Mouse (Mus musculus) kidney, adult 2 months (tissue): ENCODE results near the gene Nuak2.

Experiments
- CTCF ChIP-seq: fragments of 200-500 bp; conservative IDR thresholded peaks from 2 replicates; pipeline ENCODE4 v1.5.1; 2011; ENCODE audit warnings: low read depth, mild to moderate bottlenecking, control low read depth, low read length, moderate library complexity, mixed read lengths; ENCODE audit not compliant: insufficient read depth, insufficient read length
- POLR2A ChIP-seq: fragments of 200-500 bp; IDR thresholded peaks from one replicate; pipeline ENCODE4 v1.6.1; 2011; ENCODE audit warnings: low read depth, low read length, control low read depth

DNA sequence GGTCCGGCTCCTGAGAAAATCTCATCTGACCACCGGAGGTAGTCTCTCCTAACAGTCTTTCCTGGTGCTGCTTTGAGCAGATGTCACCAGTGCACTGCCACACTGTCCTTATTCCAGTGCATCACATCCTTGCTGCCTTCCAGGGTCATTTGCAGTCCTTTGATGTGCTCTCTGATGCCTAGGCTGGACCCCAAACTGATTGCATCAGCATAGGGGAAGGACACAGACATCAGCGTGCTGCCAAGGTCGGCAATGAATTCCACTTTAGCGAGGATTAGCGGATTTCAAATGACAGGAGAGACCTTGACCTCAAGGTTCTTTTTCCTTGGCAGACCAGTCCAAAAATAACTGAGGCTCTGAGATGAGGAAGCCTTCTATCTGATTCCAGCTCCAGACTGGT is 38.8 kb upstream of the Nuak2 start:
- TF ChIP-seq CTCF (no peak), POLR2A (no peak)
